Mouse (Mus musculus) inflammation-experienced regulatory T-cells, adult 6 months (primary cell): Measurements from ENCODE around the gene Trappc5. TPM values are rescaled to one million over a fixed set of nuclear protein-coding genes. Genes with fewer than 3 reads are reported as not detected.

Source experiments
- ATAC-seq: one replicate; pipeline ENCODE4 v1.8.0; 2017
- polyA plus RNA-seq, 3 experiments: library from polyadenylated mRNA; unstranded; fragments of 100-300 nt; shearing (Covaris generic); gene quantifications; one replicate each; pipeline ENCODE4 v1.2.1; 2017

Trappc5 gene
- polyA plus RNA-seq, 3 experiments from 2014 or later: 19.6 to 27.0 (median 23.3) TPM

DNA sequence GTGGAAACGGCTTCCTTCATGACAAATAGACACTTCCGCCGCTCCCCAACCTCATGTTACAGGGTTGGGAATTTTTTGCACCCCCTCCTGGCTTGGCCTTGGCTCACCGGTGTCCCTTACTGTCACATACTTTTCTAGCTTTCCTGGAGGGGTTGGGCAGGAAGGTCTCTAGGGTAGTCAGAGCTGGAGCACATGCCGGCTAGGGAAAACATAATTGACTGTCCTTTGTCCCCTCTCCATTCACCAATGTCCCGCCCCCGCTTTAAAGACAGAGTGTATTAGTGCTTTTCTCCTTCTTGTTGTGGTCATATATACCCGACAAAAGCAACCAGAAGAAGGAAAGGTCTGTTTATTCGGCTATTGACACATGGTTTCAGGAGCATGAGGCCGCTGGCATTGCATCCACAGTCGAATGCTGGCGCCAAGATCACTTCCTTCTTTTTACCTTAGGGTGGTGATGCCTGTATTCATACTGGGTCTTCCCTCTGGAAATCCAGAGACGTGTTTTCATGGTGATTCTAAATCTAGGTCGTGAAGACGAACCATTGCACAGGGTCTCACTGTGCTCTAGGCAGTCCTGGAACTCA, 987 bp downstream of the Trappc5 start:
- no peak for ATAC-seq

DNA sequence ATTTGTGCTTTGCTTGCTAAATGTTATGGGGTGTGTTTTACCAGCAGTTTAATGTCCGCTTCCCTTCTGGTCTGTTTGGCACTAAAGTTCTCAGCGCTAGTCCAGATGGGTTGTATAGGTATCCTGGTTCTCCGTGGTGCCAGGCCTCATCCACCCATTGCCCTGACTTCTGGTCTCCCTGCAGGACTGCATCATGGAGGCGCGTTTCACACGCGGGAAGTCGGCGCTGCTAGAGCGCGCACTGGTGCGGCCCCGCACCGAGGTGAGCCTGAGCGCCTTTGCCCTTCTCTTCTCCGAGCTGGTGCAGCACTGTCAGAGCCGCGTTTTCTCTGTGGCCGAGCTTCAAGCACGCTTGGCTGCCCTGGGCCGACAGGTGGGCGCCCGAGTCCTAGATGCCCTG, 2.7 kb downstream of the Trappc5 start:
- ATAC-seq: no peak

DNA sequence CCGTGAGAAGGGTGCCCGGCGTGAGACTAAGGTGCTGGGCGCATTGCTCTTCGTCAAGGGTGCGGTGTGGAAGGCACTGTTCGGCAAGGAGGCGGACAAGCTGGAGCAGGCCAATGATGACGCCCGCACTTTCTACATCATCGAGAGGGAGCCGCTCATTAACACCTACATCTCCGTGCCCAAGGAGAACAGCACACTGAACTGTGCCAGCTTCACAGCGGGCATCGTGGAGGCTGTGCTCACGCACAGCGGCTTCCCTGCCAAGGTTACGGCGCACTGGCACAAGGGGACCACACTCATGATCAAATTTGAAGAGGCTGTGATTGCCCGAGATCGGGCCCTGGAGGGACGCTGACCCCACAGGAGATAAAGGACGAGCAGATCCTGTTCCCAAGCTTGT, 3.1 kb downstream of the Trappc5 start:
- no peak for ATAC-seq

DNA sequence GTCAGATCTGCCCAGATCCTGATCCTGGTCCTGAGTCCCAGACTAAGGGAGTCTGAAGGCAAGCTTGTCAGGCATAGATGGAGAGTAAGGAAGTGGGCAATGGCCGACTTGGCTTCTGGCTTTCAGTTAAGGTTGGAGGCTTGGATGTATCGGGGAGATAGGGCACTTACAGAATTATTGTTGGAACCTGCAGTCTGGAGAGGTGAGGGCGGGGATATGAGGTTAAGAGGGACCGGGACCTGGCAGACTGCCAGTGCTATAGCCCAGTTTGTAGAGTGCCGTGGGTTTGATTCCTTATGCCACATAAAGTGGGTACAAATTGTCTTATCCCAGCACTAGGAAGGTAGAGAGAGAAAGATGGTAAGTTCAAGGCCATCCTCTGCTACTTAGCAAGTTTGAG, 3.6 kb downstream of the Trappc5 start:
- no peak for ATAC-seq

DNA sequence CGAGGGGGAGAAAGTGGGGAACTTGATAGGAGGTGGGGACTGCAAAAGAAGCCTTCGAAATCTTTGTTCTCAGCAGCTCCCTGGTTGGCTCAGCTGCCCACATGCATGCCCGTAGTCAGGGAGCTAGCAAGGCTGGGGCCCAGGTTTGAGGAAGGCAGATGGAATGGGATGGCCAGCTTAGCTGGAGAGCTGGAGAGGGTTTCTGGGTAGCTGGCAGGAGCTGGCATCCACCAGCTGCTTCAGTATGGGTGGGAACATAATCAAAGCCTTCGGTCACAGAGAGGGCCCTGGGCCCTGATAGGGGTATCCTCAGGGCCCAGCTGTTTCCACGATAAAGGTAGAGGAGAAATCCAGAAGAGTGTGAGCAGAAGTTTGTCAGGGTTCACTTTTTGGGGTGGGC, 6.3 kb downstream of the Trappc5 start:
- no peak for ATAC-seq

DNA sequence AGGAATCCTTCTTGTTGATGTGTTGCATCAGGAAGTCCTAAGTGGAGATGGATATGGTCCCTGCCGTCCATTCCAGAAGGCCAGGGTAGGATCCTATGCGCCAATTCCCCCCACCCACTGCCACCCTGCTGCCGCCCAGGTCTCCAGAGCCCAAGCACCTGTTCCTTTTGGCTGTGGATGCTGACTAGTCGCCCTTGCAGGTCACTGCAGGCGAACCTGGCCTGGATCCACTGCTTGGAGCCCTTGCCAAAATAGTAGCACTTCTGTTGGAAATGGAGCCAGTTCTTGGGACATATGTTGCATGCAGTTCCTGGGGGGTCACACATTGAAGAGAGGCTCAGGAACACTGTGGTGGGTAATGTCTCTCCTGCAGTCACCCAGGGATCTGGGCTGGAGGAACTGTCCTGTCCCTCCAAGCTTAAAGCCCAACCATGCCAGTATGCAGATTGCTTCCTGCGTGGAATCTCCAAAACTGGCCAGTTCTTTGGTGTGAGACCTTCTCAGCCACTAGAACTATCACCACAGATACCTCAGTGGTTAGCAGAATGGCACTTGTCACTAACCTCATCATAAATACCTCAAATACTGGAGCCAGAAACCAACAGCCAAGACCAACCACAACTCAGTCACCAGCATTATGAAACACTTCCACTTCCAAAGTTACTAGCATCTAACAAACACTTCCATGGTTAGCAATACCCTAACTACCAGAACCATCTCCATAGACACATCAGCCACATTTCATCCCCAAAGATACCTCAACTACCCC, 7.5 kb downstream of the Trappc5 start:
- ATAC-seq: no peak

DNA sequence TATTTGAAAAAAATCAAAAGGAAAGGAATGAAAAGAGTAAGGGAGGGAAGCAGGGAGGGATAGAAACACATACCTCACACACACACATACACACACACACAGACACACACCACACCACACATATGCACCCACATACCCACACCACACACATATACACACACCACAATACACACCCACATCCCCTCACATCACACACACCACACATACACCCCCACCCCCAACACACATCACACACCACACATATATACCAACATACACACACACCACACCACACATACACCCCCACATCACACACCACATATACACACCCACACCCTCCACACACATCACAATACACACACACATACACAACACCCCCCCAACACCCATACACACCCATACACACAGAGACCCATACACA, 8.4 kb downstream of the Trappc5 start:
- no peak for ATAC-seq

DNA sequence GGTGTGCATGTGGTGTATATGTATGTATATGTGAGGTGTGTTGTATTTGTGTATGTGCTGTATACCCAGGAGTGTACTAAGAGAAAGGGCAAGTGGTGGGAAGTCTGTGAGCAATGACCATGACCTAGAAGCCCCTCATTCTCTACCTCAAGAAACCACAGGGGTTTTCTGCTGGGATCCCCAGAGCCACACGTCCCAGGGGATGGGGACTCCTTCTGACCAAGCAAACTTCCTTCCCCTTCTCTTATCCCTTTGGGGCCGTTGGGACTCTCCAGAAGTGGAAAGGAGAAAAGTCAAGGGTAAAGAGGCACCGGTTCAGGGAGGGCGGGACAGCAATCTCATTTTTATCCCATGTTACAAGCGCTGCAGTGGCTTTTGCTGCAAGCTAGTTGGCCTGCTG, 9.3 kb downstream of the Trappc5 start:
- no peak for ATAC-seq

DNA sequence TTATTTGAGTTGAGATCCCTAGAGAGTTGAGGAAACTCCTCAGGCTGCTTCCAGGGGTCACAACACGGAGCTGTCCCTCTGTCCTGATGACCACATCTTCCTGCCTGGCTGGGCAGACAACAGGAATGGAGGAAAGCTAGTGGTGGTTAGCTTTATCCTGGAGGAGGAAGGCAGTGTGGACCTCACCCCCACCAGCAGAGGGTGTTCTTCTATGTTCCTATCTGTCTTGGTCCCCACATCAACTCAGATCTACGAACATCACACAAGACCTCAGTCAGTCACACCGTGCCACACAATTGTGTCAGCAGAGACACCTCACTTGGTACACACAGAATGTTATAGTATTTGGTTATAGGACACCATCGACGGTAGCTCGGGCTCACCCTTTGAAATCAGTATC, 11.4 kb downstream of the Trappc5 start:
- no peak for ATAC-seq

DNA sequence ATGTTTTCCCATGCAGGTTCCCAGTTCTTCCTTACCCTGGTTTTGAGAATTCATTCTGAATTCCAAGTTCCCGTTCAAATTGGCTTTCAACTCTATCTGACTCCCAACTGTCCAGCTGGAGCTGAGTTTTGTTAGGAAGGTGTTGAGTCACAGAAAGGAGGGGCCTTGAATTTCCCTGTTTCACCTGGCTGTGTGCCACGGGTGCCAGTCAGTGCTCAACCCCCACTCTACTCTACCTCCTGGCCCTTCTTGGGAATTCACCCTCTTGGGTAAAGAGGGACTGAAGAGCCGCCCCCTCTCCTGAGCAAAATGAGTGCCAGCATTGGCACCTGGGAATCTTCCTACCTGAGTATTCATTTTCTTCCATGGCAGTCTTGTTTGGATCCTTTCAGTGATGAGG, 14.7 kb downstream of the Trappc5 start:
- ATAC-seq: no peak

DNA sequence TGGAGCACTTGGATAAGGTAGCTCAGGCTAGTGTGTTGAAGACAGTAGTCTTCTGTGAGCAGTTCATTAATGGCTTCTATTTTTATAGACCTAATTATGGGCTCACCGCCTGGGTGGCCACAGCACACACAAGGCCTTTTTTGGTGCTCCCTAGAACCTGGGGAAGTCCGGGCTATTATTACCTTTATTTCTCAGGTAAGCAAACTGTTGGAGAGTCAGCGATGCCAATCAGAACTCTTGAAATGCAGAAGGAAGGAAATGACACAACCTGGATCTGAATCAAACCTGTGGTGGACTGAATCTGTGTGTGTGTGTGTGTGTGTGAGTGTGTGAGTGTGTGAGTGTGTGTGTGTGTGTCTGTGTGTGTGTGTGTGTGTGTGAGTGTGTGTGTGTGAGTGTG, 18.0 kb downstream of the Trappc5 start, which contains the start of gene Fcer2a:
Gene Fcer2a, minus strand, starts transcription at position 55 of the 400 bp plus-strand sequence.
- no peak for ATAC-seq

DNA sequence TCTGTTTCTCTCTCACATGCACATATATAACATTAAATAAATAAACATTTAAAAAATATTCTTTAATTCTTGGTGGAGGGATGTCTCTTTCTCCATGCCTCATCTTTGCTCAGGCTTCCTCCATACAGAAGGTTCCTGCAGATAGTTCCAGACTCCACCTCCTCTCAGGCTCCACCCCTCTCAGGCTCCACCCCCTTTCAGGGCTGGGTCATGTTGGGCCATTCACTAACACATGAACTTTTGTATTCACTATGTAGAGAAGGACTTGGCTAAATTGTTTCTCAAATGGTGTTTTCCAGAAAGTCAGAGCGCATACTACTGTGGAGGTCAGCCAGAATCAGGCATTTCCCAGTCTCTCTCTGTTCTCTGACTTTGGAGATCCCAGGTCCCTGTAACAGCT, 25.4 kb downstream of the Trappc5 start:
- no peak for ATAC-seq

DNA sequence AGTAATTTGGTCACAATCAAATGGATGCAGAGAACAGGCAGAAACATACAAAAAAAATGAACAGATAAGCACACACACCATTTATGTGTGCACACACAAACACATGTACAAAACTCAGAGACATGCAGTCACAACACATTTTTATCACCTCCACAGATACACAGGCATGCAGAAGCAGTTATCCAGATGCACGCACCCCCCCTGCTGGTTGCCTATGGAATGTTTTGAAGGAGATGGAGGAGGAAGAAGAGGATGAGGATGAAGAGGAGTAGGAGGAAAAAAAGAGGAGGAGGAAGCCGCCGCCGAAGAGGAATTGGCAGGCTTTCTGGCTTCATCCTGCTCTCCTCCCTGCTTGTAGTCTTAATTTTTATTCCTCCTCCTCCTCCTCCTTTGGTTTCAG, 29.6 kb downstream of the Trappc5 start:
- no peak for ATAC-seq

DNA sequence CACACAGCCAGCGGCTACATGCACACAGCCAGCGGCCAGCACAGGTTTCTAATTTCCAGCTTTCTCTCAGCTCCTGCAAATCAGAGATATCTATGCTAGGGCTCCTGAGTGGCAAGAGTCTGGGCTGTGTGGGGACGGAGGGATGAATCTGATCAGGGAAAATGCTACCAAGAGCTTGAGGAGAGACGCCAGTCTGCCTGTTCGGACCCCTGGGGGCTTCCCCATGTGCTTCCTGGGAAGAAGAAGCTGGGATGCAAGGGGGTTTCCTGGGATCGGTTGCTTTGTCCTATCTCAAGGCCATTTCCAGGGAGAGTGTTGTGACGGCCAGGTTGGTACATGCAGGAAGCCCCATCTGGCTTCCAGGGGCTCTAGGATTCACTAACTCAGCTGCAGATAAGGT, 31.5 kb downstream of the Trappc5 start:
- ATAC-seq: no peak

DNA sequence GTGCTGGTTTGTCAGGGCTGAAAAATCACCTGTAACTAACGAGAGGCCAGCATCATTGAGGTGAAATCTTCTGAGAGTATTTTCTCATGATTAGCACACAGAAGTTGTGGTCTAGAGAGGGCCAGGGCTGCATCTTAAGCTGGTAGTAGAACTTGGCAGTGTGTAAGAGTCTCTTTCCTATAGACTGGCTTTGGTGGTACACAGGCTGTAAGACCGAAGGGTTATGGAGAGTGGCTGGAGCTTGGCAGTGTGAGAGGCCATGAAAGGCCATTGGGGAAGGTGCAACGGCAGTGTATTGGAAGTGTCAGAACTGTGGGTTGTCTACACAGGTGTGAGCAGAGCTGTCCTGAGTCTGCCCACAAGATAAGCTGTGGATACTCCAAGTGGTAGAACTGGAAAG, 34.2 kb downstream of the Trappc5 start:
- no peak for ATAC-seq

DNA sequence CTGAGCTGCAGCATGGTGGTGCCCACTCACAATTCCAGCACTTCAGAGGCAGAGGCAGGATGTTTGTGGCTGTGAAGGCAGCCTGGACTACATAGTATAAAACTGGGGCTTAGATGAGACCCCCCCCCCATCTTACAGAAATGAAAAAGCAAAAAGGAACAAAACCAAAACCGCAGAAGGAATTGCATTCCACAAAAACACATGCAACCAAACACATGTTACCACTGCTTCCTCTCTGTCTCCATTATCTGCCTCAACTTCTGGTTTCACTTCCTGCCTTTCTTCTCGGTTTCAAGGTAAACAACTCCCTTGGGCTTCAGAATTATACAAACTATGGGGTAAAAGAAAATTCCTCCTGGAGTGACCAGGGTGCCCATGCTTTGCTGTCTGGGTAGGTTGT, 35.5 kb downstream of the Trappc5 start:
- ATAC-seq: no peak

DNA sequence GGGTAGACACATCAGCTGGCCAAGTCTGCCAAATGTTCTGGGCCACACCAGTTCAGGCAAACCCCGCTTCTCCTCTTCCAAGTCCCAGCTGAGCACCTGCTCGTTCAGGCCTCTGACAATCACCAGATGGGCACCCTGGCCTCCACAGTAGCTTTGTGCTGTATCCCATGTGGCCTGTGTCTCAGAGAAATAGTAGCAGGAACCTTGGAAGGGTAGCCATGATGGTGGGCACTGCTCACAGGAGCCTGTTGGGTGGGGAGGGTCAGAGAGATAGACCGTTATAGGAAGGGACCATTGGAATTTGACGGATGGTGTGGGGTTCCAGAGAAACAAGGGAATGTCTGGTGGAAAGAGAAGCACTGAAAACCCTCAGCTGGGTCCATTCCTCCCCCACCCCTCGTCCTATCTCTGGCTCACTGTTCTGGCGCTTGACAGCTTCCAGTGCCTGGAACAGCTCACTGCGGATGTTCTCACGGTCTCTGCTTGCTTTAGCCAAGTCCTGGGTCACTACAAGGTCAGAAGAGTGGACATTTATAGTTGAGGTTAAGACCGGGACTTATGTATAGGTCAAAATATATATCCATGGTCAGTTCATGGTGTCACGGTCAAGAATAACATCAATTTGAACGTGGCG, 41.3 kb downstream of the Trappc5 start:
- ATAC-seq: no peak

DNA sequence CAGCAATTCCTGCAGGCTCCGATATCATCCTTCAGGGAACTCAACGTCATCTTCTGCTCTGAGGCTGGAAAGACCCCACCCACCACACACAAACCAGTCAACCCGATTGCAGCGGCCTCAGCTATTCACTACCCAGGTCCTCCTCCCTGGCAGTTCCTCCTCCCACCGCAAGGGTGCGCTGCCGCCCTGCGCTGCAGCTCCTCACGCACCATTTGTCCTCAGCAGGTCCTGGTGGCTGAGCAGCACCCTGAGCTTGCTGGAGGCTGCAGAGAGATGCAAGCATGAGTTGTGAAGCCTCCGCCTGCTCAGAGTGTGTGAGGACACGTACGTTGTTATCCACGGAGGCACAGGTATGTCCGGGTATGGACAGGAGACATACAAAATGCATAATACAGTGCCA, 42.5 kb downstream of the Trappc5 start:
- ATAC-seq: no peak

DNA sequence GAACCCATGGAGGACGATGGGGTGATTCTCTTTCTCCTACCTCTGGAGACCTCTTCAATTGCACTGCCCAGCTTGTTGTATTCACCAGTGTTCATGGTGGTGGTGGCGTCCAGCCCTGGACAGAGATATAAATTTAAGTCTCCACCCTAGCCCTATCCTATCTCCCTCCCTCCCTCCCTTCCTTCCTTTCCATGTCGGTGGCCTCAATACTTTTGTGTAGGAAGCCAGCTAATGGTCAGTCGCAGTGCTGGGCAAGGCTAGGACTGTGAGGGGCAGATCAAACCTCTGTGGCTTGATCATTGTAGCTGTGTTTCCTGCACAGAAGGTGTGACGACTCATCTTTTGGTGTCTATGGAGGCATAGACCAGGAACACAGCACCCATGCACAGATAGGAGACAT, 44.5 kb downstream of the Trappc5 start, which contains the start of gene Clec4g:
Gene Clec4g, minus strand, starts transcription at position 101 of the 400 bp plus-strand sequence.
- ATAC-seq: no peak

DNA sequence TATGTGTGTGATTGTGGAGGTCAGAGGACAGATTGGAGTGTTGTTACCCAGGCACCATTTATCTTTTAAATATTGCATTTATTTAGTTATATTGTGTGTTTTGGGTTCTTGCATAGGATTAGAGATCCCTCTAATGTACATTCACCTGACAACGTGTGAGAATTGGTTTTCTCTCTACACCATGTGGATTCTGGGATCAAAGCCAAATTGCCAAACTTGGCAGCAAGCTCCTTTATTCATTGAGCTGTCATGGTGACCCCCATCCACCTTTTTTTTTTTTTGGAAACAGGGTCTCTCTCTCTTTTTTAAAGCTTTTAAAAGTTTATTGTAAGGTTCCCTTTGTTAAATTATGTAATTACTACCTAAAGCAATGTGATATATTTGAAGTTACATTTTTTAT, 44.9 kb downstream of the Trappc5 start:
- no peak for ATAC-seq
